Mouse (Mus musculus) midbrain, embryonic 16.5 days (tissue): ENCODE results near the gene Ehd4. TPM values are rescaled to one million over a fixed set of nuclear protein-coding genes. Genes with fewer than 3 reads are reported as not detected.

Experiments
- ATAC-seq: fragments of 200-750 bp; cut with Nextera tagmentation; 2 replicates; pipeline ENCODE4 v1.8.0; 2017; ENCODE audit warnings: moderate TSS enrichment
- H3K27ac ChIP-seq: fragments of 300-500 bp; sonication (generic); 2 replicates; pipeline ENCODE4 v1.5.1; 2014; ENCODE audit warnings: mild to moderate bottlenecking, low read length, mixed read lengths
- H3K27me3 ChIP-seq: fragments of 300-500 bp; sonication (generic); 2 replicates; pipeline ENCODE4 v1.6.1; 2014; ENCODE audit warnings: low read depth, low read length, mixed read lengths; ENCODE audit not compliant: control insufficient read depth, insufficient read depth
- H3K36me3 ChIP-seq: fragments of 300-500 bp; sonication (generic); 2 replicates; pipeline ENCODE4 v1.6.1; 2014; ENCODE audit warnings: mild to moderate bottlenecking, low read length, moderate library complexity, mixed read lengths; ENCODE audit not compliant: control insufficient read depth, insufficient read depth
- H3K4me1 ChIP-seq: fragments of 300-500 bp; sonication (generic); 2 replicates; pipeline ENCODE4 v1.6.1; 2014; ENCODE audit warnings: mild to moderate bottlenecking, low read length, mixed read lengths; ENCODE audit not compliant: control insufficient read depth, insufficient read depth
- H3K4me2 ChIP-seq: fragments of 300-500 bp; sonication (generic); 2 replicates; pipeline ENCODE4 v1.6.1; 2014; ENCODE audit warnings: mild to moderate bottlenecking, low read length, mixed read lengths
- H3K4me3 ChIP-seq: fragments of 300-500 bp; sonication (generic); 2 replicates; pipeline ENCODE4 v1.5.1; 2014; ENCODE audit warnings: low read depth, mild to moderate bottlenecking, low read length, moderate library complexity, mixed read lengths
- H3K9ac ChIP-seq: fragments of 300-500 bp; sonication (generic); 2 replicates; pipeline ENCODE4 v1.6.1; 2014; ENCODE audit warnings: low read depth, low read length, mixed read lengths
- H3K9me3 ChIP-seq: fragments of 300-500 bp; sonication (generic); replicated peaks from 2 replicates; pipeline ENCODE4 v1.6.1; 2014; ENCODE audit warnings: mild to moderate bottlenecking, low read length, mixed read lengths; ENCODE audit not compliant: control insufficient read depth, poor library complexity, severe bottlenecking
- WGBS: fragments of 180-500 bp; shearing (Covaris S2); extraction: QIAGEN DNeasy Blood & Tissue Kit; methylation state at CpG from one replicate; pipeline ENCODE4 v1.1.7; 2014; 5-methylcytosine and 5-hydroxymethylcytosine counted together
- polyA plus RNA-seq: library from polyadenylated mRNA; unstranded; fragments of >200 nt; fragmentation: Nextera tagmentation; extraction: Ambion mirVana; gene quantifications from 2 replicates; pipeline ENCODE4 v1.2.1, GENCODE M21; 2015

Ehd4 gene
- polyA plus RNA-seq, 1 experiment from 2014 or later: 11.5 TPM

DNA sequence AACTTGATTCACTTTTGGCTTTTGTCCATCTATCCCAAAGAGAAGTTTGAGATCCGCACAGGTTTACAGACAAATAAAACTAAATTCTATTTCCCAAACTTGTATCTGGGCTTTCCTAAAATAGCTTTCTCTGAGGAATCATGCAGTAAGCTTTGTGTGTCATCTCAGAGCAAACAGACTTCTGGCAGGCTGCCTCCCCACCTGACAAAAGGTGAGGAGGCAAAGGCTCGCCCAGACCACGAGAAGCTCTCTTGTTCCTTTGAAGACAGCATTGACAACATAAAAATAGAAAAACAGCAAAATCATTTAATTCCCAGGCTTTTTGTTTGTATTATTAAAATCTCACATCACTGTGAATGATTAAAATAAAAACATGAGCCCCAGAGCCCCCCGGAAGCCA is 55.1 kb downstream of the Ehd4 start:
- Histone ChIP-seq H3K27me3 (no peaks in the 10 kb centered on the region), H3K4me3 (no peak overlapping the region), H3K4me2 (no peak overlapping the region), H3K27ac (no peak overlapping the region), H3K4me1 (no peaks in the 10 kb centered on the region), H3K9ac (no peak overlapping the region), H3K9me3 (no peaks in the 10 kb centered on the region), H3K36me3 (no peaks in the 10 kb centered on the region)
- 91% methylated on average over 4 of the region's 4 CpGs for WGBS
- ATAC-seq: no peak

DNA sequence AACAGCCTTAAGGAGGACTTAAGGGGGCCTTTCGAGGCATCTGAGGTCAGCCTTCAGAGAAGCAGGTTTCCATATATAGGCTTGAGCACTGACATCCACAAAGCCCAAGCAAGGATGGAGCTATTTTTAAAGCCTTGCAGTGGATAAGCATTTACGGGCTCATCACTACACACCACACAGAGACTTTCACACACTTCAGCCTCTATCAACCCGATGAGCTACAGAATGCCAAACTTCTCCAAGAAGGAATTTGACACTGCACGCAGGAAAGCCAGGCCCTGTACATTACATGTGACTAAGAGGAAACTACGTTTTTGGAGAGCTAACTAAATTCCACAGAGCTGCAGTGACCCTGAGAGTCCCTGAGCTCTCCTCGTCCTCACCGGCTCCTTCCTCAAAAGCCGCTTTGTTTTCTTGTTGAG is 55.6 kb downstream of the Ehd4 start:
- 72% methylated on average over 8 of the region's 8 CpGs for WGBS
- H3K9me3 ChIP-seq: no peaks in the 10 kb centered on the region
- no peaks in the 10 kb centered on the region for H3K27me3 ChIP-seq
- H3K4me1 ChIP-seq: no peaks in the 10 kb centered on the region
- no peak for ATAC-seq
- no peak overlapping the region for H3K4me2 ChIP-seq
- no peak overlapping the region for H3K27ac ChIP-seq
- H3K9ac ChIP-seq: no peak overlapping the region
- no peak overlapping the region for H3K4me3 ChIP-seq
- no peaks in the 10 kb centered on the region for H3K36me3 ChIP-seq

DNA sequence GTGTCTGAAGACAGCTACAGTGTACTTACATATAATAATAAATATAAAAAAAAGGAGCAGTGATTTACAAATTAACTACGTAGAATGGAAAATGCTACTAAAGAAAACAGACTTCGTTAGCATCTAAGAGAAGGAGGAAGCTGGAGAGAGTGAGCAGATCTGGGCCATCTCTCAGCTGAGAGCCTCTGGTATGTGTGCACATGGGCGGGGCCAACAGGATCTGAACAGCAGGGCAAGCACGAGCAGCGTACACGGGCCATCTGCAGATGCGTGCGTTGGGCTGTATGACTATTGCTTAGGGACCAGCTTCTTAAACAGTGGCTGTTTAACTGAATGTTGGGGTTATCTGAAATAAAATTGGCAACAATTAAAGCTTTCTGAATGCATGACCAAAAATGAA is 56.5 kb downstream of the Ehd4 start:
- Histone ChIP-seq H3K36me3 (no peaks in the 10 kb centered on the region), H3K4me3 (no peak overlapping the region), H3K9ac (no peak overlapping the region), H3K9me3 (no peaks in the 10 kb centered on the region), H3K4me1 (no peaks in the 10 kb centered on the region), H3K27ac (no peak overlapping the region), H3K4me2 (no peak overlapping the region), H3K27me3 (no peaks in the 10 kb centered on the region)
- 85% methylated on average over 8 of the region's 8 CpGs for WGBS
- no peak for ATAC-seq

DNA sequence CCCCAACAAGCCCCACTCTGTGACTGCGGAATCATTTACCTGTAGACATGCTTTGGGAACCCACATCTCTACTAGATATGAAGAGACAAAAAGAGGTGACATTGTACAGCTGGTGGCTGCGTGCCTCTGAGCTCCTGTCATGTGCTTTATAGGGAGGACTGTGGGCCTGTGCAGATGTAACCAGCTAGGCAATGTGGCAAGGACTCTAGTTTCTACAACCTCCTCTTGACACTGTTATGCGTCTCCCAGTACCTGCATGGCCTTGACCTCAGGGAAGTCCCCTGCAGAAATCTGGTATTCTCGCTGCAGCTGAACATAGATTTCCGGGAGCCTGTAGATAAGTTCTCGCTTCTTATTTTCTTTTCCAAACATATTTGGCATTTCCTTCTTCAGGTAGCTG is 57.7 kb downstream of the Ehd4 start:
- Histone ChIP-seq H3K9me3 (no peaks in the 10 kb centered on the region), H3K4me2 (no peak overlapping the region), H3K36me3 (no peaks in the 10 kb centered on the region), H3K4me1 (no peaks in the 10 kb centered on the region), H3K27me3 (no peaks in the 10 kb centered on the region), H3K27ac (no peak overlapping the region), H3K9ac (no peak overlapping the region), H3K4me3 (no peak overlapping the region)
- no peak for ATAC-seq
- 96% methylated on average over 6 of the region's 6 CpGs for WGBS

DNA sequence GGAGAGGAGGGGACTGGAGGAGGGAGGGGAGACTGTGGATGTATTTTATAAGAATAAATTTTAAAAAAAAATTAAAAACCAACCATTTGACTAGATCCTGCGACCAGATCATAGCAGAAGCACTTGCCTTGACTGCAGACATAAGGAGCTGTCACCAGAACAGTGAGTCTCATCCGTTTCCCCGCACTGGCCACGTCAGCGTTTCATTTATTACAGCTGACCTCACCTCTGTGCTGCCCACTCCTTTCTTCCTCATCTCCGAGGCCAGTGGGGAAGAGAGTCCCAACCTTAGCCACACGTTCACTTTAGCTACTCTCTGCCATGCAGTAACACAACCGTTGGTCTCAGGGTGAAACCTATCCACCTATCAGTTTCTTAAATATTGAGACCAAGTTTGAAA is 58.2 kb downstream of the Ehd4 start:
- Histone ChIP-seq H3K9me3 (no peaks in the 10 kb centered on the region), H3K27me3 (no peaks in the 10 kb centered on the region), H3K36me3 (no peaks in the 10 kb centered on the region), H3K27ac (no peak overlapping the region), H3K4me2 (no peak overlapping the region), H3K4me1 (no peaks in the 10 kb centered on the region), H3K4me3 (no peak overlapping the region), H3K9ac (no peak overlapping the region)
- no peak for ATAC-seq
- WGBS: 84% methylated on average over 8 of the region's 8 CpGs

DNA sequence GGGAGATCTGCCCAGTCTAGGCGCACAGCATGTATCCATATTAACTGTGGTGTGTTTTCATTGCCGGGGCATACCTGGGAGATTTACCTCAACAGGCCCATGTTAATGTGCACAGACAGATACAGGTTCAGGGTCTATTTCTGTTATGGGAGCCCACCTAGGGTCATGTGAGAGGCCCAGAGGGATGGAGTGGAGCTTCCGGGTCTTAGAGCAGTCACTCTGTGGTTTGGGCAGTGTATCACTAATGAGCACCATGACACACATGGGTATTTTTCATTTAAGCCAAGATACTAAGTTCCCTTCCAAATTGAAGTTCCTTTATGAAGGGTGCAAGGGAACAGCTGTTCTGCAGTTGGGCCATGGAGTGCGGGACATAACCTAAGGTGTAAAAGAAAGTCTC is 59.2 kb downstream of the Ehd4 start:
- no peak overlapping the region for H3K4me3 ChIP-seq
- H3K4me2 ChIP-seq: no peak overlapping the region
- H3K27ac ChIP-seq: no peak overlapping the region
- H3K4me1 ChIP-seq: no peaks in the 10 kb centered on the region
- 94% methylated on average over 4 of the region's 4 CpGs for WGBS
- H3K27me3 ChIP-seq: no peaks in the 10 kb centered on the region
- no peaks in the 10 kb centered on the region for H3K36me3 ChIP-seq
- H3K9me3 ChIP-seq: no peaks in the 10 kb centered on the region
- H3K9ac ChIP-seq: no peak overlapping the region
- no peak for ATAC-seq

DNA sequence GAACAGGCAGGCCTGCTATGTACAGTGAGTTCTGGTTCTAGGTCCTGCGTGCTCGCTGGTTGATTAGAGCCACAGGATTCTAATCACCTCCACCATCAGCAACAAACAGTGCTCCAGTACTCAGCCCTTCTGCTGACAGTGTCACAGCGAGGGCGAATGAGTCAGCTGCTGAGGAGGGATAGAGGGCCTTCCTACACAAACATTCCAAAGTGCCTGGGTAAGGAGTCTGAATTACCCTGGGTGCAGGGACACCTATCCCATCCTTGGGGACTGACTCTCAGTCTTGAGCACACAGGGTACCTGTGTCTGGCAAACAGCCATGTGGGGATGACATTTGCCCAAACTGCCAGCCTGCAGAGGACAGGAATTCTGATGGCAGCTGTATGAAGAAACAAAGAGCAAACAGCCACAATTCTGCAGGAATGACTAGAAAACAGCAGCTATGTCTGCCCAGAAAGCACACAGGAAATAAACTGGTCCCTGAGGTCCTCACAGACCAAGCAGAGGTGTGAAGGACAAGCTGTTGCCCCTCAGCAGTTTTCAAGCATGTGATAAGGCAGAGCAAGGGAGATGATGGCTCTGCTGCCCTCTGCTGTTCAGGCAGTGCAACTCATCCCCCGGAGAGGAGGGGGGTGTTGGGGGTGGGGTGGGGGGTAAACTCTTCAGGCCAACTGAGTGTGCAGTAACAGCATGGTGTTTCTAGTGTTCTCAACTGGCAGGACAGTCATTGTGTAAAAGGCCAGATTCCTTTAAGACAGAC is 60.6 kb downstream of the Ehd4 start:
- H3K9ac ChIP-seq: no peak overlapping the region

DNA sequence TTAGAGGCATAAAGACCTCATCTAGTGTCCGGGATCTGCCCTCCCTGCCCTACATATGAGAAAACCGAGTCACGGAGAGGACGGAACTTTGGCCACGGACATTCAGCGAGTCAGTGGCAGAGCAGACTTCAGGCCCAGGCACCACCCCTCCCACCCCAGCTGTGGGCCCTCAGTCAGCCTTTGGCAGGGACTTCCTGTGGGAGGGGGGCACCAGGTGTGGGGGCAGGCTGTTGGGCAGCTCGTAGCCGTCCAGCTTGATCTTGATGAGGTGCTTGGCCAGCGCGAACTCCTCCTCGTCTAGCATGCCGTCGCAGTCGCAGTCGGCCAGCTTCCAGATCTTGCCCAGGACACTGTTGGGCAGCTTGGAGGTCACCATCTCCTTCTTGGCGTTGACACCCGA is 63.4 kb downstream of the Ehd4 start:
- Histone ChIP-seq H3K9me3 (no peaks in the 10 kb centered on the region), H3K27me3 (no peaks in the 10 kb centered on the region), H3K4me3 (no peak overlapping the region), H3K9ac (no peak overlapping the region), H3K4me1 (no peaks in the 10 kb centered on the region), H3K4me2 (no peak overlapping the region), H3K27ac (no peak overlapping the region), H3K36me3 (no peaks in the 10 kb centered on the region)
- no peak for ATAC-seq
- WGBS: 95% methylated on average over 17 of the region's 17 CpGs

More for the DNA sequence above, 60.6 kb downstream of the Ehd4 start:
- H3K27ac ChIP-seq: no peak overlapping the region
- no peaks in the 10 kb centered on the region for H3K36me3 ChIP-seq
- H3K4me2 ChIP-seq: no peak overlapping the region
- H3K4me1 ChIP-seq: no peaks in the 10 kb centered on the region
- no peak overlapping the region for H3K4me3 ChIP-seq
- 74% methylated on average over 5 of the region's 5 CpGs for WGBS
- no peaks in the 10 kb centered on the region for H3K27me3 ChIP-seq
- no peaks in the 10 kb centered on the region for H3K9me3 ChIP-seq
- ATAC-seq: no peak

DNA sequence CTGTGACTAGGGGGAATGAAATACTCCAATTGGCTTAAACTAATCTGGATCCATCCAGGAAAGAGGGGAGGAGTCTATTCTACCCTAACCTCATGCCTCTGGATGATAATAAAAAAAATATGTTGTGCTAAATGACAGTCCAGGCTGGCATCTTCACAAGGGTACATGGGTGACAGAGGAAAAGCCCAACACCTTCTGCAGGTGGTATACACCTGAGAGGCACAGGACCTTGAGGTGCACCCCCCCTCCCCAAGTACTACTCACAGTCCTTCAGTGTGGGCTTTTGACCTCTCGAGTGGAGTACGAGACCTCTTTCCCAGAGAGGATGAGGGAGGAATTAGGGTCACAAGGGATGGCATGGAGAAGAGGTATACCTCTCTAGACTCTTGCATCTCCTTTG is 66.5 kb downstream of the Ehd4 start:
- H3K27ac ChIP-seq: no peak overlapping the region
- H3K4me1 ChIP-seq: no peaks in the 10 kb centered on the region
- no peak overlapping the region for H3K4me3 ChIP-seq
- WGBS: 91% methylated on average over 2 of the region's 2 CpGs
- H3K9ac ChIP-seq: no peak overlapping the region
- H3K9me3 ChIP-seq: no peaks in the 10 kb centered on the region
- no peak for ATAC-seq
- no peaks in the 10 kb centered on the region for H3K27me3 ChIP-seq
- no peak overlapping the region for H3K4me2 ChIP-seq
- H3K36me3 ChIP-seq: no peaks in the 10 kb centered on the region
